Mouse (Mus musculus): ENCODE data around the gene Ulk3. TPM values are rescaled to one million over a fixed set of nuclear protein-coding genes. Genes with fewer than 3 reads are reported as not detected.

Ulk3 gene
- total and polyA plus RNA-seq, 3 experiments = 2.6 to 11.4 (median 10.0) TPM

GRCm38 (mm10) chr9:57554753-57555152 is 34.5 kb upstream of the Ulk3 start:
- no peaks in the 10 kb centered on the region for H3K9me3 ChIP-seq (replicated peaks; ENCODE audit: low read length)
- H3K4me1 ChIP-seq (ENCODE audit: control insufficient read depth in 1 of 2, insufficient read depth in 2 of 2) = peaks cover 8 to 49% of the 10 kb centered on the region in 2 experiments
- dilution Hi-C loops (cut with MboI; ENCODE audit: extremely low pct_ligation_motif_present, extremely low pct_unique_long_range_greater_than_20kb, low sequenced_read_pairs) = no loop called here
- H3K79me2 ChIP-seq (replicated peaks; ENCODE audit: control insufficient read depth, extremely low read depth, insufficient read depth, poor library complexity, severe bottlenecking) = no peaks in the 10 kb centered on the region
- H3K27me3 ChIP-seq (replicated peaks) = no peaks in the 10 kb centered on the region
- H3K4me3 ChIP-seq (replicated peaks in 1 of 3; ENCODE audit: low read depth in 2 of 3, low read length in 2 of 3, poor library complexity in 1 of 3) = no peak overlapping the region
- in situ Hi-C loops (cut with MboI; ENCODE audit: low pct_ligation_motif_present, low pct_unique_long_range_greater_than_20kb, low sequenced_read_pairs) = no loop called here
- TF ChIP-seq NRF1 (IDR thresholded peaks at IDR 0.05; ENCODE audit: low read depth, low read length) (no peak), TCF12 (IDR thresholded peaks at IDR 0.05; ENCODE audit: low read depth, low read length) (no peak), USF1 (IDR thresholded peaks at IDR 0.05; ENCODE audit: low read depth, low read length) (no peak), IRF4 (IDR thresholded peaks at IDR 0.05; ENCODE audit: low read depth, low read length) (no peak), RAD21 (IDR thresholded peaks at IDR 0.05; ENCODE audit: low read depth, low read length) (no peak)
- DNase-seq (ENCODE audit: extremely low read depth) = no peak
- H3K27ac ChIP-seq (ENCODE audit: insufficient read depth, low read depth) = no peak overlapping the region
- peaks cover 7 to 13% of the 10 kb centered on the region in 2 experiments for H3K36me3 ChIP-seq (replicated peaks in 1 of 2; ENCODE audit: control insufficient read depth in 1 of 2, insufficient read depth in 1 of 2, low read length in 1 of 2)
- no peak overlapping the region for H3K4me2 ChIP-seq (ENCODE audit: insufficient read depth, low read depth, poor library complexity, severe bottlenecking)
- no peak overlapping the region for H3K9ac ChIP-seq (ENCODE audit: insufficient read depth, low read depth)

- Histone ChIP-seq H3K36me3 (replicated peaks in 1 of 2; ENCODE audit: control insufficient read depth in 1 of 2, insufficient read depth in 1 of 2, low read length in 1 of 2) (no peaks in the 10 kb centered on the region), H3K79me2 (replicated peaks; ENCODE audit: control insufficient read depth, extremely low read depth, insufficient read depth, poor library complexity, severe bottlenecking) (peaks cover 11% of the 10 kb centered on the region), H3K27ac (ENCODE audit: insufficient read depth, low read depth) (no peak overlapping the region), H3K27me3 (replicated peaks) (no peaks in the 10 kb centered on the region), H3K4me1 (ENCODE audit: control insufficient read depth in 1 of 2, insufficient read depth in 2 of 2) (peaks cover 8 to 48% of the 10 kb centered on the region in 2 experiments), H3K4me3 (replicated peaks in 1 of 3; ENCODE audit: low read depth in 2 of 3, low read length in 2 of 3, poor library complexity in 1 of 3) (no peak overlapping the region), H3K9ac (ENCODE audit: insufficient read depth, low read depth) (0 out of 2 replicates have a peak overlapping the region, but pooled peaks have one; percentile 14), H3K9me3 (replicated peaks; ENCODE audit: low read length) (no peaks in the 10 kb centered on the region), H3K4me2 (ENCODE audit: insufficient read depth, low read depth, poor library complexity, severe bottlenecking) (peak overlapping the region; percentile 57; the same call in 1 of the 2 replicates)
- no peak for DNase-seq (ENCODE audit: extremely low read depth)
- dilution Hi-C loops (cut with MboI; ENCODE audit: extremely low pct_ligation_motif_present, extremely low pct_unique_long_range_greater_than_20kb, low sequenced_read_pairs) (no loop called here), in situ Hi-C loops (cut with MboI; ENCODE audit: low pct_ligation_motif_present, low pct_unique_long_range_greater_than_20kb, low sequenced_read_pairs) (no loop called here)
- TF ChIP-seq PAX5 (IDR thresholded peaks at IDR 0.05; ENCODE audit: low read length) (no peak), JUN (IDR thresholded peaks at IDR 0.05; ENCODE audit: insufficient read depth, low read depth, low read length) (no peak), USF2 (conservative IDR thresholded peaks at IDR 0.05; ENCODE audit: low read depth, low read length) (no peak), TBP (conservative IDR thresholded peaks at IDR 0.05; ENCODE audit: low read depth, low read length) (0 out of 2 replicates have a peak, but pooled peaks have one; percentile 30), NELFE (IDR thresholded peaks at IDR 0.05; ENCODE audit: low read depth, low read length) (no peak), ZMIZ1 (IDR thresholded peaks at IDR 0.05; ENCODE audit: low read depth, low read length) (no peak), ZC3H11A (IDR thresholded peaks at IDR 0.05; ENCODE audit: low read depth, low read length) (no peak), MAFK (IDR thresholded peaks at IDR 0.05; ENCODE audit: insufficient replicate concordance, low read length) (no peak), CHD1 (IDR thresholded peaks at IDR 0.05; ENCODE audit: low read depth, low read length) (no peak), KAT2A (IDR thresholded peaks at IDR 0.05; ENCODE audit: insufficient replicate concordance, low read length) (no peak), NRF1 (IDR thresholded peaks at IDR 0.05; ENCODE audit: low read depth, low read length) (no peak), MAX (IDR thresholded peaks at IDR 0.05; ENCODE audit: low read length) (no peak), BHLHE40 (IDR thresholded peaks at IDR 0.05; ENCODE audit: low read depth, low read length) (no peak), POLR2A (IDR thresholded peaks at IDR 0.05; ENCODE audit: low read depth, low read length) (no peak), MXI1 (IDR thresholded peaks at IDR 0.05; ENCODE audit: low read depth, low read length) (0 out of 2 replicates have a peak, but pooled peaks have one; percentile 24), MAZ (IDR thresholded peaks at IDR 0.05; ENCODE audit: low read depth, low read length) (no peak), SIN3A (IDR thresholded peaks at IDR 0.05; ENCODE audit: low read length) (0 out of 2 replicates have a peak, but pooled peaks have one; percentile 12), HCFC1 (IDR thresholded peaks at IDR 0.05; ENCODE audit: low read depth, low read length) (no peak), ZNF384 (IDR thresholded peaks at IDR 0.05; ENCODE audit: low read depth, low read length) (no peak), TCF12 (IDR thresholded peaks at IDR 0.05; ENCODE audit: low read depth, low read length) (no peak), MYC (IDR thresholded peaks at IDR 0.05; ENCODE audit: low read depth, low read length) (no peak), IRF4 (IDR thresholded peaks at IDR 0.05; ENCODE audit: low read depth, low read length) (peak; percentile 85), ZKSCAN1 (IDR thresholded peaks at IDR 0.05; ENCODE audit: borderline replicate concordance, low read depth, low read length) (no peak), EP300 (IDR thresholded peaks at IDR 0.05; ENCODE audit: low read length) (peak; percentile 66), CTCF (conservative IDR thresholded peaks at IDR 0.05 in 1 of 2, IDR thresholded peaks at IDR 0.05 in 1 of 2; ENCODE audit: low read depth in 2 of 2, low read length in 2 of 2) (no peak), CHD2 (IDR thresholded peaks at IDR 0.05; ENCODE audit: low read length) (no peak), JUND (conservative IDR thresholded peaks at IDR 0.05; ENCODE audit: low read depth, low read length) (no peak), ETS1 (conservative IDR thresholded peaks at IDR 0.05; ENCODE audit: low read depth, low read length) (no peak), RCOR1 (conservative IDR thresholded peaks at IDR 0.05; ENCODE audit: low read depth, low read length) (no peak)
Observed at GRCm38 (mm10) chr9:57557215-57557614, 32.0 kb upstream of the Ulk3 start.

Measured in CH12.LX (cell line).